Mouse (Mus musculus) olfactory bulb, adult 2 months (tissue): ENCODE measurements at regions not wholly inside any gene's neighbourhood (a gene's known extent, or its start where the extent isn't known, plus 50 kb on each side); places are given as distances from the start of the nearest gene placed in this dataset.

Experiments used
- CTCF ChIP-seq: fragments of 200-500 bp; IDR thresholded peaks from 2 replicates; pipeline ENCODE4 v1.5.1; 2012; ENCODE audit warnings: low read depth, mild to moderate bottlenecking, low read length, moderate library complexity; ENCODE audit not compliant: insufficient read depth
- POLR2A ChIP-seq: fragments of 200-500 bp; IDR thresholded peaks from 2 replicates; pipeline ENCODE4 v1.6.1; 2012; ENCODE audit warnings: mild to moderate bottlenecking, low read depth, low read length, moderate library complexity; ENCODE audit not compliant: insufficient read depth

GRCm38 (mm10) chr10:92248648-92249047 lies 473.6 kb downstream of the Nedd1 start:
- TF ChIP-seq CTCF (no peak), POLR2A (no peak)
